Mouse (Mus musculus) C2C12 (cell line): ENCODE results near the gene Gucy2g.

Experiments
- CEBPB ChIP-seq: IDR thresholded peaks from one replicate; pipeline ENCODE4 v1.6.1; 2011; ENCODE audit warnings: low read depth, mild to moderate bottlenecking, control low read depth, moderate library complexity
- CTCF ChIP-seq: IDR thresholded peaks from one replicate; pipeline ENCODE4 v1.5.1; 2011; ENCODE audit not compliant: control insufficient read depth, insufficient read depth, insufficient read length
- MAX ChIP-seq: IDR thresholded peaks from one replicate; pipeline ENCODE4 v1.6.1; 2011; ENCODE audit warnings: mild to moderate bottlenecking, control low read depth
- MYOD1 ChIP-seq: IDR thresholded peaks from one replicate; pipeline ENCODE4 v1.6.1; 2011; ENCODE audit warnings: low read depth; ENCODE audit not compliant: control insufficient read depth, insufficient read length
- MYOG ChIP-seq: IDR thresholded peaks from one replicate; pipeline ENCODE4 v1.6.1; 2011; ENCODE audit not compliant: control insufficient read depth, insufficient read length; ENCODE audit errors: extremely low read depth
- USF1 ChIP-seq: IDR thresholded peaks from one replicate; pipeline ENCODE4 v1.6.1; 2011; ENCODE audit warnings: low read depth, mild to moderate bottlenecking, control low read depth, moderate library complexity

DNA sequence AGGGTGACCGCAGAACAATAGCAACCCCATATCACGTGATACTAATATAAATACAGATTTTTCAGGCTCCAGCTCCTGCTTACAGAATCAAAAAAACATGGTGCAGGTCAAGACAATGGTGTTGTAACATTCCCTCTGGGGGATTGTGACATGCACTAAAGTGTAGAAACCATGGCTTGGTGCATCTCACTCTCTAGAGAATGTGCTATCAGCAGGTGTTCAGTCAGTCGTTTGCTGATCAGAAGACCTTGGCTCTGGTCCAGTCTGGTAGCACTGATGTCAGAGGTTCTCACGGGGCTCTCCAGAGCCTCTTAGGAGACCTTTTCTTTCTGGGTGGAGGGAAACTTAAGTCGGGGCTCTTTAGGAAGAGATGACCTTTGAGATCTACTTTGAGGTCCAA, 9.4 kb upstream of the Gucy2g start:
- TF ChIP-seq CTCF (no peak), MAX (no peak), MYOG (no peak), MYOD1 (no peak), CEBPB (no peak), USF1 (no peak)
